Mouse (Mus musculus) forebrain, embryonic 13.5 days (tissue): ENCODE measurements around the gene Josd1. TPM values are rescaled to one million over a fixed set of nuclear protein-coding genes. Genes with fewer than 3 reads are reported as not detected.

Source experiments
- ATAC-seq: fragments of 200-750 bp; cut with Nextera tagmentation; 2 replicates; pipeline ENCODE4 v1.8.0; 2017
- H3K27ac ChIP-seq: fragments of 300-500 bp; sonication (generic); 2 replicates; pipeline ENCODE4 v1.5.1; 2015; ENCODE audit warnings: inconsistent platforms, mild to moderate bottlenecking, moderate library complexity
- H3K27me3 ChIP-seq: fragments of 300-500 bp; sonication (generic); 2 replicates; pipeline ENCODE4 v1.6.1; 2015; ENCODE audit warnings: mild to moderate bottlenecking, inconsistent platforms
- H3K36me3 ChIP-seq: fragments of 300-500 bp; sonication (generic); 2 replicates; pipeline ENCODE4 v1.6.1; 2015; ENCODE audit warnings: mild to moderate bottlenecking, inconsistent platforms; ENCODE audit not compliant: poor library complexity, severe bottlenecking
- H3K4me1 ChIP-seq: fragments of 300-500 bp; sonication (generic); 2 replicates; pipeline ENCODE4 v1.6.1; 2015; ENCODE audit warnings: inconsistent platforms
- H3K4me2 ChIP-seq: fragments of 300-500 bp; sonication (generic); 2 replicates; pipeline ENCODE4 v1.6.1; 2015; ENCODE audit warnings: inconsistent platforms, mild to moderate bottlenecking, moderate library complexity
- H3K4me3 ChIP-seq: fragments of 300-500 bp; sonication (generic); 2 replicates; pipeline ENCODE4 v1.5.1; 2015; ENCODE audit warnings: mild to moderate bottlenecking, inconsistent platforms
- H3K9ac ChIP-seq: fragments of 300-500 bp; sonication (generic); 2 replicates; pipeline ENCODE4 v1.6.1; 2015; ENCODE audit warnings: mild to moderate bottlenecking, inconsistent platforms
- H3K9me3 ChIP-seq: fragments of 300-500 bp; sonication (generic); replicated peaks from 2 replicates; pipeline ENCODE4 v1.6.1; 2016; ENCODE audit warnings: inconsistent platforms
- WGBS: fragments of 180-500 bp; shearing (Covaris S2); methylation state at CpG from one replicate; pipeline ENCODE4 v1.1.7; 2015; 5-methylcytosine and 5-hydroxymethylcytosine counted together
- polyA plus RNA-seq: library from polyadenylated mRNA; unstranded; fragments of >200 nt; fragmentation: Nextera tagmentation; extraction: Ambion mirVana; gene quantifications from 2 replicates; pipeline ENCODE4 v1.2.1, GENCODE M21; 2015

Gene Josd1
- polyA plus RNA-seq, 1 experiment from 2014 or later = 17.9 TPM

DNA sequence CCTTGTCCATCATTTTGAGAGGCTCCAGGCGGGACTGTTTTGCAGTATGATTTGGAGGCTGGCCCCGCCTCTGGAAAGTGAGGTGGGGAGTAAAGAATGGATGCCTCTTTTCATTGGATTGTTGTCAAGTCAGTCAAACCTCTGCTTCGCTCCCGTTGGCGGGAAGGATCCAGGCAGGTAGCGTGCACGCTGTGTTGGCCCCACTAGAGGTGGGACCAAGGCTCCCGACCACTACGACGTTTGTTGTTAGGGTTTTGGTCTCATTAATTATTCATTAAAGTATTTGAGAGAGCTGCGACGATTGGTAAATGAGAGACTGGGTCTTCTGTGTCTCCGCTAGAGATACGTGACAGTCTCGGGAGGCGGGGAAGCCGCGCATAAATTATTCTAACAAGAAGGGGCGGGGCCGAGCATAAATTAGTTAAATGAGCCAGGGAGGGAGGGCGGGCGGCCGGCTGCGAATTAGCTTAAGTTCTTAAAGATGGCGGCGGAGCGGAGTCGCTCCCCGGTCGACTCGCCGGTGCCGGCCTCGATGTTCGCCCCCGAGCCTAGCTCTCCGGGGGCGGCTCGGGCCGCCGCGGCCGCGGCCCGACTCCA lies 2.8 kb upstream of the Josd1 start, which contains the start of gene Gtpbp1:
Gene Gtpbp1 (plus strand): TSS at position 420 of the 597 bp plus-strand sequence.
- under 1% methylated on average over 41 of the region's 45 CpGs for WGBS
- Histone ChIP-seq H3K9ac (peak within 1 kb of the TSS; percentile 93), H3K4me2 (peak within 1 kb of the TSS; percentile 97), H3K4me1 (peaks cover 55% of the 10 kb centered on the region), H3K9me3 (no peaks in the 10 kb centered on the region), H3K27ac (peak within 1 kb of the TSS; percentile 88), H3K36me3 (peaks cover 13% of the 10 kb centered on the region), H3K4me3 (peak within 1 kb of the TSS; percentile 69), H3K27me3 (no peaks in the 10 kb centered on the region)
- ATAC-seq = peak; percentile 98

DNA sequence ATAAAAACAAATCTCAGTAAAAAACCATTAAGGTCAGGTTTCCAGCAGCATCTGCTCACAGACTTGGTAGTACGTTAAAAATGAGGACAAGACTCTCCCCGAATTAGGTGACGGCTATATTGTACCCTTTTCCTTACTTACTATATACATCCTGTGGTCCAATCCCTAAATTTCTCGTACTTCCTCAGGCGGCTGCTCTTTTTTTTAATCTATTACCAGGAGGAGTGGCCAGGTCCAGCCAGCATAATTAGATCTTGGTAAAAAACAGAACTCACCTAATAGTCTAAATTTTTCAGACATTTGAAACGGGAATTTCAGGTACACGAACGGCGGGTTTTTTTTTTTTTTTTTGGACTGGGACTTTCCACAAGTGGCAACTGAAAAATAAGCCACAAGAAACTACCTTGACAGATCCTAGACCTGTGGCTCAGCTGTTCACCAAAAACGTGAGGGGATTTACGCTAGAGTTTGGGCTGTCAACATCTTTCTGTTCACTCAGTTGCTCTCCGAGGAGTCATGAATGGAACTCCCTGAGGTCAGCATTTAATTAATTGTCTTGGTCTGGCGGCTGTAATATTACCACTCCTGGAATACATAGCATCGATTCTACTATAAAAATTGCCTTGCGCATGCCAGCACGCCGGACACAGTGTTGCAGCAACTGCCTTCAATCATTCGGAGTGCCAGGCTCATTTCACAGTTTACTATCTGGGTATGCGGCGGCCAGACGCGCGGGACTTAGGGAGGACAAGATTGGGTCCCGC lies 2.1 kb upstream of the Josd1 start:
- WGBS = 13% methylated on average over 24 of the region's 24 CpGs
- H3K36me3 ChIP-seq = peaks cover 9% of the 10 kb centered on the region
- no peaks in the 10 kb centered on the region for H3K9me3 ChIP-seq
- ATAC-seq = no peak
- peaks cover 62% of the 10 kb centered on the region for H3K4me1 ChIP-seq
- peak overlapping the region; percentile 54 for H3K27ac ChIP-seq
- H3K9ac ChIP-seq = peak overlapping the region; percentile 48; the same call in 1 of the 2 replicates
- no peaks in the 10 kb centered on the region for H3K27me3 ChIP-seq
- peak overlapping the region; percentile 69 for H3K4me3 ChIP-seq
- H3K4me2 ChIP-seq = peak overlapping the region; percentile 97

DNA sequence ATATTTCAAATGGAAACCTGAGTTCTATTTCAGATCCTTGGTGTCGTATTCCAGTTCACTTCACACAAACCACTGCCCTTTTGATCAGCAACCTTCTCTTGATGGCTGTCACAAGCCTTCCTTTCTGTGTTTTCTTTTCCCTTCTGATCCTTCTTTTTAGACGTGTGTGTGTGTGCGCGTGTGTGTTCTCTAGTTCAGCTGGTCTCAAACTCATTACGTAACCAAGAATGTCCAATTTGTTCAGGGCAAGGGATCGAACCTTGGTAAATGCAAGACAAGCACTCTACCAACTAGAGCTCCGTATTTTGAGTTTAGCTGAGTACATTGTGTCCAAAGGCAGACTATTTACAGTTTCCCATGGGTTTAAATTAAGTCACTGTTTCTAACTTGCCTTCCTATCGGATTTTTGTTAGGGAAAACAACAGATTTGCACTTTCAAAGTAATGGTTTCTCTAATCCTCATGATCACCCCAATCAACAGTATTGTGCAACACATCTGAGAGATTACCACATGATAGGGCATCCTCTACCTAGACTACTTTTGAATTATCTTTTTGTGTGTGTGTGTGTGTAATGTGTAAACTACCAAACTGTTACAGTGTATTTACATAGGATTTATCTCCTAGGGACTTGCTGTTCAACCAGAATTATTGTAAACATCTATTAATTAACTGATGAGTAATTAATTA lies 693 bp upstream of the Josd1 start:
- Histone ChIP-seq H3K4me3 (peak overlapping the region; percentile 95), H3K4me2 (peak overlapping the region; percentile 85), H3K27me3 (no peaks in the 10 kb centered on the region), H3K27ac (peak overlapping the region; percentile 94), H3K36me3 (no peaks in the 10 kb centered on the region), H3K9ac (peak overlapping the region; percentile 92), H3K9me3 (no peaks in the 10 kb centered on the region), H3K4me1 (peaks cover 71% of the 10 kb centered on the region)
- ATAC-seq = no peak
- WGBS = 2% methylated on average over 8 of the region's 8 CpGs

DNA sequence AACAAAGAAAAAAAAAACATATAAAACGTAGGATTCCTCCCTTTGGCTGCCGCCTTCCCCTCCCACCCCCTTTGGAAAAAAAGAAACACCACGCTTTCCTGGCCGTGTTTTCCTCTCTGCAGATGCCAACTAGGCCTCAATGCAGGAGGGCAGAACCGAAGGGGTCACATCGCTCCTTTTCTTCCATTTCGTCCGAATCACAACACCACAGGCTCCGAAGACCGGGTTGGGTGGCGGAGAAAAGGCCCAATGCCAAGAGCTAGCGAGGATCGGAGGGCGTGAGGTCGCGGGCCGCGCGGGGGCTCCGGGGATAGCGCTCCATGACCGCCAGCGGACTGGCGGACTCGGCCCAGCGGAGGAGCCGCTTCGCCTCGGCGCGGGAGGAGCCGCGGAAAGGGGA lies 544 bp downstream of the Josd1 start:
- no peaks in the 10 kb centered on the region for H3K27me3 ChIP-seq
- WGBS = under 1% methylated on average over 29 of the region's 33 CpGs
- no peaks in the 10 kb centered on the region for H3K36me3 ChIP-seq
- peak overlapping the region; percentile 95 for H3K4me3 ChIP-seq
- no peak for ATAC-seq
- peak overlapping the region; percentile 94 for H3K27ac ChIP-seq
- no peaks in the 10 kb centered on the region for H3K9me3 ChIP-seq
- H3K9ac ChIP-seq = peak overlapping the region; percentile 92
- peak overlapping the region; percentile 85 for H3K4me2 ChIP-seq
- H3K4me1 ChIP-seq = peaks cover 68% of the 10 kb centered on the region

DNA sequence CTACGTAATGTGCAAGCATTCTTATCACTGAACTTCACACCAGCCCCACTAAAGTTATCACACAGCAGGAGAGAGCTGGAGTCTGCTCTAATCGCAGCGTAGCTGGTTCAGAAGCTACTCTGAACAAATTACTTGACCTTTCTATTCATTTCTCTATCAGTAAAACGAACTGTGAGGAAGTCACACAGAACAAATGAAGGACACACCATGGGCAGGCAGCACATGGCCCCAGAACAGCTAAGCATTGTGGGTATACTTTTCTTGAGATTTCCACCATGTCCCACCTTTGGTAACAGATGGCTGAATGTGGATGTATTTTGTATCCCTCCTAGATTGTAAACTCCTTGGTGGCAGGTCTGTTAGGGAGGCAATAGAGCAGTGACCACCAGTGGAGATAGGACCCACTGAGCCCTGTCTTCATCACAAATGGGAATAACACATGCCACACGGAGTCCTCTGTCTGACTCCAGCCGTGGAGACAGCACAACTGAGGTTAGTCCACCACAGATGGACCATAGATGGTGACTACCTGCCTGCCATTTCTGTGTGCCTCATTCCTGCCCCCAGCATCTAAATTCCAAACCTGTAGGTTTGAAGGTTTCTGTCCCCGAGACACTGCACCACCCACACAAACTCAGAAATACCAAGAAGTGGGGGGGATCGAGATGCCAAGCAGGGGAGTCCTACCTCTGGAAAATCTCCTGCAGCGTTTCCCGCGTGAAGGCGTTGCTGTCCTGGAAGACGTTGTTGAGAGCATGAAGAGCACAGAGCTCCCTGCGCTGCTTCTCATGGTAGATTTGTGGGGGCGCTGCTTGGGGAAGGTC lies 1.5 kb downstream of the Josd1 start:
- no peak for ATAC-seq
- H3K9ac ChIP-seq = peak overlapping the region; percentile 92
- no peak overlapping the region for H3K27ac ChIP-seq
- peak overlapping the region; percentile 95 for H3K4me3 ChIP-seq
- WGBS = 18% methylated on average over 15 of the region's 15 CpGs
- H3K36me3 ChIP-seq = no peaks in the 10 kb centered on the region
- no peaks in the 10 kb centered on the region for H3K27me3 ChIP-seq
- peaks cover 59% of the 10 kb centered on the region for H3K4me1 ChIP-seq
- peak overlapping the region; percentile 85 for H3K4me2 ChIP-seq
- no peaks in the 10 kb centered on the region for H3K9me3 ChIP-seq

DNA sequence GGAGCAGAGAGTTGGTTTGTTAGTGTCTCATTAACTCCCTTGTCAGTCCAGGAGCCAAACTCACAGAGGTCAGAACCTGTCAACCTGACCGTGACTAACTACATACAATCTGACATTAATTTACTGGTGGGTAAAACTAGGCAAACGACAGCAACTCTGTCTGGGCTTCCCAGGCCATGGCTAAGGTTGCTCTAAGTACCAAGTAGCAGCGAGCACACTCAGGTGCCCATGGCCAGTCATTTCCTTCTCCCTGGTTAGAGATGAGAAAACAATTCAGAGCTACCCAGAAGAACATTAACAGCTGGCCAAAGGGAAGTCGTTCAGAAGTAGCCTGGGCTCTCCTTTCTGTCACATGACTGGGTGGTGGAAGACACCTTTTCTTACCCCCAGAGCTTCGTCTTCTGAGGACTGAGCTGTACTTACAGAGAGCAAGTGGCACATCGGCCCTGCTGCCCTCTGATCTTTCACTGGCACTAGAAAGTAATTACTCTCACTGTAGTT lies 2.5 kb downstream of the Josd1 start:
- peak overlapping the region; percentile 85 for H3K4me2 ChIP-seq
- no peaks in the 10 kb centered on the region for H3K9me3 ChIP-seq
- peak overlapping the region; percentile 92 for H3K9ac ChIP-seq
- no peak overlapping the region for H3K27ac ChIP-seq
- H3K4me1 ChIP-seq = peaks cover 57% of the 10 kb centered on the region
- whole genome bisulfite sequencing = 59% methylated on average over 6 of the region's 6 CpGs
- H3K4me3 ChIP-seq = peak overlapping the region; percentile 95
- no peak for ATAC-seq
- no peaks in the 10 kb centered on the region for H3K36me3 ChIP-seq
- no peaks in the 10 kb centered on the region for H3K27me3 ChIP-seq

DNA sequence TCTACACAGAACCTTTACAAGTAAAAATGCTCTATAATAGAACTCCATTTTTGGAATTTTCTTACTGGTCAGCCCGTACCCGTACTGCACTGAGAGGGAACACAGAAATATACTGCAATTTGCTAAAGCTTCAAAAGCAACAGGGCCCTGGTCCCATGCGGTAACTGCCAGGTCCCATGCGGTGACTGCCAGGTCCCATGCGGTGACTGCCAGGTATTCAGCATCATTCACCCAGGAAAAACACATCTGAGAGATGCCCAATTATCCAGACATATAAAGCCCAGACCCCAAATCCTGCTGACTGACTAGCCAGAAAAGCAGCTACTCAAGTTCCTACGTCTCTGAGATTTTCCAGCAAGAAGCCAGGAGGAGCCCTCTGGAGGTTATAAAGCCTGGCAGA lies 3.1 kb downstream of the Josd1 start:
- H3K27me3 ChIP-seq = no peaks in the 10 kb centered on the region
- H3K36me3 ChIP-seq = no peaks in the 10 kb centered on the region
- peak overlapping the region; percentile 95 for H3K4me3 ChIP-seq
- no peaks in the 10 kb centered on the region for H3K9me3 ChIP-seq
- peak overlapping the region; percentile 85 for H3K4me2 ChIP-seq
- H3K4me1 ChIP-seq = peaks cover 53% of the 10 kb centered on the region
- 78% methylated on average over 6 of the region's 6 CpGs for WGBS
- no peak for ATAC-seq
- H3K9ac ChIP-seq = peak overlapping the region; percentile 92
- H3K27ac ChIP-seq = no peak overlapping the region

DNA sequence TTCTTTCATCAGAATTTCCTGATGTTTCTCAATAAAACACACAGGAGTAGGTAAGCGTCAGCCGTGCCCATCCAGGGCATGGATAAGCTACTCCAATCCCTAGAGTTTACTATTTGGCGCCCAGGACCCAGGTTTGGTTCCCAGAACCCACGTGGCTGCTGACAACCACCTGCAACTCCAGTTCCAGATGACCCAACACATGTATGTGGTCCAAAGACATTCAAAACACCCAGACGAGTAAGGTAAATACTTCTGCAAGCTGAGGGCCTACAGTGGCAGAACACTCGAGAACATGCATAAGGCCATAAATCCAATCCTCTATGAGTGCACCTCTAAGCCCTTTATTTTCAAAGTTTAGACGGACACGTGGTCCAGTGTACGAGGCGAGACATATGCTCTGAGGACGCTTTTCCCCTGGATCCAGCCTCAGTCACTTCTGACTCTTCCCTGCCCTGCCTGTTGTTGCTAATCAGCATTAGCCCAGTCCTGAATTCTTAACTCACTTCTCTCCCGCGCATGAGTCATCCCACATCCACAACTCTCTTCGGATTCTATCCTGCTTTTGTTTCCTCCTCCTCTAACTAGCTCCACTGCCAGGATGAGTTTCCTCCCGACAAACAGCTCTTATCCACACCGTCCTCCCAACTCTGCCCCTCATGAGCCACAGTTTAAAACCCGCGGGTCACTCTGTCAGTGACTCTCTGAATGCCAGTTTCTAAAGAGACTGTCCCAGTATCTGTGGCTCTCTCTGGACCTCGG lies 3.8 kb downstream of the Josd1 start:
- 77% methylated on average over 19 of the region's 19 CpGs for WGBS
- Histone ChIP-seq H3K4me1 (peaks cover 50% of the 10 kb centered on the region), H3K27me3 (no peaks in the 10 kb centered on the region), H3K9me3 (no peaks in the 10 kb centered on the region), H3K4me2 (peak overlapping the region; percentile 85), H3K9ac (peak overlapping the region; percentile 92), H3K36me3 (no peaks in the 10 kb centered on the region), H3K27ac (no peak overlapping the region), H3K4me3 (peak overlapping the region; percentile 95)
- ATAC-seq = no peak

DNA sequence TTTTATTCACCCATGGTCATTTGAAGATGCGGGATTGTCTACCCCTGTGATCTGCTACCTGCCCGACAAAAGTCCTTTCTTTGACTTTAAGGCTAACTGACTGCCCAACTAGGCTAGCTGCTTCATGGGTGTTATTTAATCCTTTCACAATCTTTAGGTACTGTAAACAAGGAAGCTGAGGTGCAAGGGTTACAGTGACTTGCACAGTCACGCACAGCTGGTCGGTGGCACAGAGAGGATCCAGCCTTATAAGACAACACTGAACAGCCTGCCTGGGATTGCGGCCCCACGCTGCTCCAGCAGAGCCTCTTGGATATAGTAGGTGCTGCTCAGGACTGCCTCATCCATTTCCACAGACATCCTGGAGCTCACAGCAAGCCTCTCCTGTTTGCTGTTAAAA lies 4.6 kb downstream of the Josd1 start:
- H3K4me2 ChIP-seq = peak overlapping the region; percentile 85; the same call in 1 of the 2 replicates
- H3K27me3 ChIP-seq = no peaks in the 10 kb centered on the region
- no peak overlapping the region for H3K4me3 ChIP-seq
- no peak overlapping the region for H3K27ac ChIP-seq
- no peaks in the 10 kb centered on the region for H3K36me3 ChIP-seq
- no peaks in the 10 kb centered on the region for H3K9me3 ChIP-seq
- peaks cover 44% of the 10 kb centered on the region for H3K4me1 ChIP-seq
- 90% methylated on average over 6 of the region's 6 CpGs for WGBS
- peak overlapping the region; percentile 45; the same call in 1 of the 2 replicates for H3K9ac ChIP-seq
- no peak for ATAC-seq

DNA sequence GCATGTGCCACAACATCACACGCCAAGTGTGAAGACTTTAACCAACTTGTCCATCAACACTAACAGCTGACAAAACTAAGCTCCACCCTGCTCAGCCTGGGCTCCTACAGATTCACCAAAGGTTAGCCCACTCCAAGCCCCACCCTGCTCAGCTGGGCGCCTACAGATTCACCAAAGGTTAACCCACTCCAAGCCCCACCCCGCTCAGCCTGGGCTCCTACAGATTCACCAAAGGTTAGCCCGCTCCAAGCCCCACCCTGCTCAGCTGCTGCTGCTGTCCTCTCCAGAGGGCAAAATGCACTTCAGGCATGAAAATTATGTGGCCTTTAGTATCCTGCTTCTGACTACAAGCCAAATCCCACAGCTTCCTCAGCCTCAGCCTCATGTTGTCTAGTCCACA lies 5.7 kb downstream of the Josd1 start:
- Histone ChIP-seq H3K4me2 (no peak overlapping the region), H3K4me1 (peaks cover 44% of the 10 kb centered on the region), H3K9ac (no peak overlapping the region), H3K9me3 (no peaks in the 10 kb centered on the region), H3K27me3 (no peaks in the 10 kb centered on the region), H3K36me3 (peaks cover 8% of the 10 kb centered on the region; the same call in 1 of the 2 replicates), H3K27ac (no peak overlapping the region), H3K4me3 (no peak overlapping the region)
- 89% methylated on average over 4 of the region's 4 CpGs for WGBS
- no peak for ATAC-seq

DNA sequence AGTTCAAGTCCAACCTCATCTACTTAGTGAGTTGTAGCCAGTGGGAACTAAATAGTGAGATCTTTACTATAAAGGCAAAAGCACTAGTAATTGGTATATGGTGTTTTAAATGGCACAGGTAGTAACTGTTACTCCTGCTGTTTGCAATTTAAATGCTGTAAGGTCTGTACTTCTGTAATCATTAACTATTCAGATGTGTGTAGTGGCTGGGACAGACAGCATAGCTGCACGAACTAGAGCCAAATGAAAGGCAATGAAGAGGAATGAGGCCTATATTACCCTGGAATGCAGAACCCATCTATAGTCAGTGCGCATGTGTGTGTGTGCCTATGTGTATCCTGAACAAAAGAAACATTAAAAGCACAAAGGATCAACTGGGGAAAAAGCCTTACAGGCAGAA lies 9.8 kb downstream of the Josd1 start:
- Histone ChIP-seq H3K27me3 (no peaks in the 10 kb centered on the region), H3K27ac (no peak overlapping the region), H3K4me2 (no peak overlapping the region), H3K9ac (no peak overlapping the region), H3K4me1 (peaks cover 5% of the 10 kb centered on the region; the same call in 1 of the 2 replicates), H3K4me3 (no peak overlapping the region), H3K36me3 (peaks cover 48% of the 10 kb centered on the region), H3K9me3 (no peaks in the 10 kb centered on the region)
- ATAC-seq = no peak
- 89% methylated on average over 2 of the region's 2 CpGs for whole genome bisulfite sequencing
